Mouse (Mus musculus) cerebellum, adult 2 months (tissue): ENCODE data around the gene Cyp11a1. TPM values are rescaled to one million over a fixed set of nuclear protein-coding genes. Genes with fewer than 3 reads are reported as not detected.

Source experiments
- DNase-seq, 2 experiments: peaks; one replicate each; pipeline ENCODE4 v3.0.0; 2021
- H3K27ac ChIP-seq: fragments of 200-500 bp; 2 replicates; pipeline ENCODE4 v1.5.1; 2012; ENCODE audit warnings: low read length, control low read depth, inconsistent platforms; ENCODE audit not compliant: insufficient read depth
- H3K27me3 ChIP-seq: fragments of 200-500 bp; 2 replicates; pipeline ENCODE4 v1.6.1; 2012; ENCODE audit warnings: inconsistent platforms, mild to moderate bottlenecking, low read length, moderate library complexity; ENCODE audit not compliant: control insufficient read depth, insufficient read depth
- H3K4me1 ChIP-seq: fragments of 200-500 bp; 2 replicates; pipeline ENCODE4 v1.6.1; 2011; ENCODE audit warnings: low read length; ENCODE audit not compliant: control insufficient read depth, insufficient read depth
- H3K4me3 ChIP-seq: fragments of 200-500 bp; replicated peaks from 2 replicates; pipeline ENCODE3; 2011; ENCODE audit warnings: mild to moderate bottlenecking, low read depth, low read length, control low read depth; ENCODE audit not compliant: insufficient read depth
- CTCF ChIP-seq: fragments of 200-500 bp; IDR thresholded peaks from 2 replicates; pipeline ENCODE4 v1.5.1; 2011; ENCODE audit warnings: low read depth, mild to moderate bottlenecking, control low read depth, low read length, moderate library complexity, borderline replicate concordance; ENCODE audit not compliant: insufficient read depth
- POLR2A ChIP-seq: fragments of 200-500 bp; IDR thresholded peaks from 2 replicates; pipeline ENCODE4 v1.6.1; 2011; ENCODE audit warnings: low read length, control low read depth, borderline replicate concordance; ENCODE audit not compliant: insufficient read depth
- WGBS: fragments of 180-500 bp; shearing (Covaris S2); methylation state at CpG from one replicate; pipeline ENCODE4 v1.1.7; 2018; 5-methylcytosine and 5-hydroxymethylcytosine counted together
- polyA plus RNA-seq: library from polyadenylated mRNA; depleted of rRNA; stranded (reverse); fragments of >200 nt; gene quantifications from 2 replicates; pipeline ENCODE4 v1.2.3, GENCODE M21; 2012

Cyp11a1 gene
- polyA plus RNA-seq, 1 experiment, result 3.7 TPM

- Histone ChIP-seq H3K27ac (no peak overlapping the region), H3K4me3 (no peak overlapping the region), H3K4me1 (peaks cover 4% of the 10 kb centered on the region; the same call in 1 of the 2 replicates), H3K27me3 (no peaks in the 10 kb centered on the region)
- no peak for TF ChIP-seq CTCF
- DNase-seq, result no peak
- WGBS, result 67% methylated on average over 5 of the region's 5 CpGs
Observed at GRCm38 (mm10) chr9:58031895-58032294, 25.7 kb downstream of the Cyp11a1 start.

- Histone ChIP-seq H3K27ac (no peak overlapping the region), H3K27me3 (no peaks in the 10 kb centered on the region), H3K4me1 (no peaks in the 10 kb centered on the region), H3K4me3 (no peak overlapping the region)
- 23% methylated on average over 2 of the region's 2 CpGs for WGBS
- no peak for TF ChIP-seq CTCF
- no peak for TF ChIP-seq POLR2A
- DNase-seq, result no peak
Observed at GRCm38 (mm10) chr9:58035519-58035918, 29.3 kb downstream of the Cyp11a1 start.

- DNase-seq, result no peak
- TF ChIP-seq POLR2A (no peak), CTCF (no peak)
- Histone ChIP-seq H3K27me3 (no peaks in the 10 kb centered on the region), H3K4me1 (no peaks in the 10 kb centered on the region), H3K4me3 (no peak overlapping the region), H3K27ac (no peak overlapping the region)
- WGBS, result 62% methylated on average over 7 of the region's 7 CpGs
Observed at GRCm38 (mm10) chr9:58035951-58036698, 29.9 kb downstream of the Cyp11a1 start.

- TF ChIP-seq POLR2A (no peak), CTCF (no peak)
- 94% methylated on average over 4 of the region's 4 CpGs for WGBS
Observed at GRCm38 (mm10) chr9:58036961-58037360, 30.8 kb downstream of the Cyp11a1 start.

GRCm38 (mm10) chr9:58038500-58039168 is 32.4 kb downstream of the Cyp11a1 start:
- H3K27me3 ChIP-seq, result no peaks in the 10 kb centered on the region
- peak; percentile 72 to 77 for DNase-seq
- TF ChIP-seq POLR2A, result no peak
- peak; percentile 96 for TF ChIP-seq CTCF
- no peak overlapping the region for H3K27ac ChIP-seq
- no peaks in the 10 kb centered on the region for H3K4me1 ChIP-seq
- 41% methylated on average over 19 of the region's 19 CpGs for WGBS
- H3K4me3 ChIP-seq, result no peak overlapping the region

More at GRCm38 (mm10) chr9:58036961-58037360, 30.8 kb downstream of the Cyp11a1 start:
- no peaks in the 10 kb centered on the region for H3K4me1 ChIP-seq
- H3K27me3 ChIP-seq, result no peaks in the 10 kb centered on the region
- no peak for DNase-seq
- no peak overlapping the region for H3K27ac ChIP-seq
- no peak overlapping the region for H3K4me3 ChIP-seq

- no peak for DNase-seq
- Histone ChIP-seq H3K27ac (no peak overlapping the region), H3K4me3 (no peak overlapping the region), H3K4me1 (no peaks in the 10 kb centered on the region), H3K27me3 (no peaks in the 10 kb centered on the region)
- TF ChIP-seq CTCF (no peak), POLR2A (no peak)
- 83% methylated on average over 4 of the region's 4 CpGs for WGBS
Observed at GRCm38 (mm10) chr9:58040977-58041376, 34.8 kb downstream of the Cyp11a1 start.

GRCm38 (mm10) chr9:58042391-58042790 is 36.2 kb downstream of the Cyp11a1 start:
- Histone ChIP-seq H3K27me3 (no peaks in the 10 kb centered on the region), H3K4me1 (no peaks in the 10 kb centered on the region), H3K27ac (no peak overlapping the region), H3K4me3 (no peak overlapping the region)
- no peak for DNase-seq
- 84% methylated on average over 10 of the region's 10 CpGs for WGBS
- no peak for TF ChIP-seq POLR2A
- TF ChIP-seq CTCF, result no peak

GRCm38 (mm10) chr9:58043496-58044017 is 37.3 kb downstream of the Cyp11a1 start:
- no peak overlapping the region for H3K27ac ChIP-seq
- DNase-seq, result no peak
- H3K4me1 ChIP-seq, result no peaks in the 10 kb centered on the region
- no peaks in the 10 kb centered on the region for H3K27me3 ChIP-seq
- H3K4me3 ChIP-seq, result no peak overlapping the region
- 77% methylated on average over 10 of the region's 10 CpGs for WGBS
- no peak for TF ChIP-seq POLR2A
